Mouse (Mus musculus): ENCODE measurements around the gene Zfp592. TPM values are rescaled to one million over a fixed set of nuclear protein-coding genes. Genes with fewer than 3 reads are reported as not detected.

Gene Zfp592
- polyA plus RNA-seq, 1 experiment from 2014 or later = 10.2 TPM

- Histone ChIP-seq H3K4me2 (ENCODE audit: low read length) (no peak overlapping the region), H3K27me3 (ENCODE audit: control insufficient read depth, insufficient read depth, low read length) (no peaks in the 10 kb centered on the region), H3K9ac (replicated peaks; ENCODE audit: low read length) (no peak overlapping the region), H3K36me3 (ENCODE audit: control insufficient read depth, insufficient read depth, low read length) (no peaks in the 10 kb centered on the region), H3K4me3 (replicated peaks; ENCODE audit: low read depth, low read length) (no peak overlapping the region), H3K27ac (replicated peaks; ENCODE audit: low read depth, low read length) (no peak overlapping the region), H3K9me3 (ENCODE audit: control insufficient read depth, low read length) (no peaks in the 10 kb centered on the region), H3K4me1 (ENCODE audit: control insufficient read depth, insufficient read depth, low read length) (peaks cover 21% of the 10 kb centered on the region)
- DNase-seq = no peak
- WGBS = 96% methylated on average over 6 of the region's 6 CpGs
- no peak for ATAC-seq (ENCODE audit: low FRiP score, low TSS enrichment)
These were observed 3.2 kb upstream of the Zfp592 start for GRCm38 (mm10) chr7:80990276-80990675.

- peak overlapping the region; percentile 89; the same call in 1 of the 2 replicates for H3K4me2 ChIP-seq (ENCODE audit: low read length)
- ATAC-seq (ENCODE audit: low FRiP score, low TSS enrichment) (no peak), DNase-seq (no peak)
- 90% methylated on average over 5 of the region's 5 CpGs for WGBS
- H3K4me3 ChIP-seq (replicated peaks; ENCODE audit: low read depth, low read length) = no peak overlapping the region
- no peaks in the 10 kb centered on the region for H3K9me3 ChIP-seq (ENCODE audit: control insufficient read depth, low read length)
- H3K27me3 ChIP-seq (ENCODE audit: control insufficient read depth, insufficient read depth, low read length) = no peaks in the 10 kb centered on the region
- H3K4me1 ChIP-seq (ENCODE audit: control insufficient read depth, insufficient read depth, low read length) = peaks cover 27% of the 10 kb centered on the region
- no peak overlapping the region for H3K27ac ChIP-seq (replicated peaks; ENCODE audit: low read depth, low read length)
- H3K9ac ChIP-seq (replicated peaks; ENCODE audit: low read length) = peak overlapping the region; percentile 97; the same call in 1 of the 2 replicates
- H3K36me3 ChIP-seq (ENCODE audit: control insufficient read depth, insufficient read depth, low read length) = no peaks in the 10 kb centered on the region
These were observed 1.9 kb upstream of the Zfp592 start for GRCm38 (mm10) chr7:80991589-80991988.

- 76% methylated on average over 6 of the region's 6 CpGs for WGBS
- Histone ChIP-seq H3K36me3 (ENCODE audit: control insufficient read depth, insufficient read depth, low read length) (no peaks in the 10 kb centered on the region), H3K9me3 (ENCODE audit: control insufficient read depth, low read length) (no peaks in the 10 kb centered on the region), H3K4me2 (ENCODE audit: low read length) (peak overlapping the region; percentile 89), H3K4me1 (ENCODE audit: control insufficient read depth, insufficient read depth, low read length) (peaks cover 27% of the 10 kb centered on the region), H3K9ac (replicated peaks; ENCODE audit: low read length) (peak overlapping the region; percentile 97), H3K27me3 (ENCODE audit: control insufficient read depth, insufficient read depth, low read length) (no peaks in the 10 kb centered on the region), H3K27ac (replicated peaks; ENCODE audit: low read depth, low read length) (peak overlapping the region; percentile 97; the same call in 1 of the 2 replicates), H3K4me3 (replicated peaks; ENCODE audit: low read depth, low read length) (peak overlapping the region; percentile 92)
- DNase-seq (no peak), ATAC-seq (ENCODE audit: low FRiP score, low TSS enrichment) (no peak)
These were observed 1.4 kb upstream of the Zfp592 start for GRCm38 (mm10) chr7:80992063-80992462.

GRCm38 (mm10) chr7:80992631-80992979 lies 876 bp upstream of the Zfp592 start:
- Histone ChIP-seq H3K9me3 (ENCODE audit: control insufficient read depth, low read length) (no peaks in the 10 kb centered on the region), H3K9ac (replicated peaks; ENCODE audit: low read length) (peak overlapping the region; percentile 97), H3K27me3 (ENCODE audit: control insufficient read depth, insufficient read depth, low read length) (no peaks in the 10 kb centered on the region), H3K27ac (replicated peaks; ENCODE audit: low read depth, low read length) (peak overlapping the region; percentile 97), H3K36me3 (ENCODE audit: control insufficient read depth, insufficient read depth, low read length) (no peaks in the 10 kb centered on the region), H3K4me2 (ENCODE audit: low read length) (peak overlapping the region; percentile 89), H3K4me3 (replicated peaks; ENCODE audit: low read depth, low read length) (peak overlapping the region; percentile 92), H3K4me1 (ENCODE audit: control insufficient read depth, insufficient read depth, low read length) (peaks cover 27% of the 10 kb centered on the region)
- no peak for DNase-seq
- 4% methylated on average over 12 of the region's 12 CpGs for WGBS
- ATAC-seq (ENCODE audit: low FRiP score, low TSS enrichment) = no peak

- peak; percentile 87 for ATAC-seq (ENCODE audit: low FRiP score, low TSS enrichment)
- H3K4me2 ChIP-seq (ENCODE audit: low read length) = peak overlapping the region; percentile 89
- peaks cover 27% of the 10 kb centered on the region for H3K4me1 ChIP-seq (ENCODE audit: control insufficient read depth, insufficient read depth, low read length)
- no peaks in the 10 kb centered on the region for H3K36me3 ChIP-seq (ENCODE audit: control insufficient read depth, insufficient read depth, low read length)
- H3K27me3 ChIP-seq (ENCODE audit: control insufficient read depth, insufficient read depth, low read length) = no peaks in the 10 kb centered on the region
- under 1% methylated on average over 52 of the region's 58 CpGs for WGBS
- H3K9ac ChIP-seq (replicated peaks; ENCODE audit: low read length) = peak overlapping the region; percentile 97
- DNase-seq = peak; percentile 80
- H3K4me3 ChIP-seq (replicated peaks; ENCODE audit: low read depth, low read length) = peak overlapping the region; percentile 92
- H3K27ac ChIP-seq (replicated peaks; ENCODE audit: low read depth, low read length) = peak overlapping the region; percentile 97
- H3K9me3 ChIP-seq (ENCODE audit: control insufficient read depth, low read length) = no peaks in the 10 kb centered on the region
These were observed 567 bp downstream of the Zfp592 start for GRCm38 (mm10) chr7:80993834-80994662.

GRCm38 (mm10) chr7:80994663-80995005 lies 1.2 kb downstream of the Zfp592 start:
- H3K4me3 ChIP-seq (replicated peaks; ENCODE audit: low read depth, low read length) = peak overlapping the region; percentile 92
- H3K4me1 ChIP-seq (ENCODE audit: control insufficient read depth, insufficient read depth, low read length) = peaks cover 27% of the 10 kb centered on the region
- H3K27ac ChIP-seq (replicated peaks; ENCODE audit: low read depth, low read length) = no peak overlapping the region
- ATAC-seq (ENCODE audit: low FRiP score, low TSS enrichment) = no peak
- H3K9me3 ChIP-seq (ENCODE audit: control insufficient read depth, low read length) = no peaks in the 10 kb centered on the region
- DNase-seq = no peak
- peak overlapping the region; percentile 89 for H3K4me2 ChIP-seq (ENCODE audit: low read length)
- peak overlapping the region; percentile 97 for H3K9ac ChIP-seq (replicated peaks; ENCODE audit: low read length)
- no peaks in the 10 kb centered on the region for H3K27me3 ChIP-seq (ENCODE audit: control insufficient read depth, insufficient read depth, low read length)
- 39% methylated on average over 6 of the region's 6 CpGs for WGBS
- no peaks in the 10 kb centered on the region for H3K36me3 ChIP-seq (ENCODE audit: control insufficient read depth, insufficient read depth, low read length)

- Histone ChIP-seq H3K9me3 (ENCODE audit: control insufficient read depth, low read length) (no peaks in the 10 kb centered on the region), H3K27me3 (ENCODE audit: control insufficient read depth, insufficient read depth, low read length) (no peaks in the 10 kb centered on the region), H3K4me3 (replicated peaks; ENCODE audit: low read depth, low read length) (no peak overlapping the region), H3K27ac (replicated peaks; ENCODE audit: low read depth, low read length) (no peak overlapping the region), H3K36me3 (ENCODE audit: control insufficient read depth, insufficient read depth, low read length) (no peaks in the 10 kb centered on the region), H3K4me1 (ENCODE audit: control insufficient read depth, insufficient read depth, low read length) (peaks cover 27% of the 10 kb centered on the region), H3K4me2 (ENCODE audit: low read length) (peak overlapping the region; percentile 89; the same call in 1 of the 2 replicates), H3K9ac (replicated peaks; ENCODE audit: low read length) (no peak overlapping the region)
- no peak for ATAC-seq (ENCODE audit: low FRiP score, low TSS enrichment)
- DNase-seq = no peak
- WGBS = 67% methylated on average over 3 of the region's 3 CpGs
These were observed 2.0 kb downstream of the Zfp592 start for GRCm38 (mm10) chr7:80995266-80996146.

- Histone ChIP-seq H3K36me3 (ENCODE audit: control insufficient read depth, insufficient read depth, low read length) (no peaks in the 10 kb centered on the region), H3K27me3 (ENCODE audit: control insufficient read depth, insufficient read depth, low read length) (no peaks in the 10 kb centered on the region), H3K27ac (replicated peaks; ENCODE audit: low read depth, low read length) (no peak overlapping the region), H3K9ac (replicated peaks; ENCODE audit: low read length) (no peak overlapping the region), H3K4me3 (replicated peaks; ENCODE audit: low read depth, low read length) (no peak overlapping the region), H3K4me1 (ENCODE audit: control insufficient read depth, insufficient read depth, low read length) (peaks cover 17% of the 10 kb centered on the region), H3K4me2 (ENCODE audit: low read length) (no peak overlapping the region), H3K9me3 (ENCODE audit: control insufficient read depth, low read length) (no peaks in the 10 kb centered on the region)
- 73% methylated on average over 6 of the region's 6 CpGs for WGBS
- DNase-seq (no peak), ATAC-seq (ENCODE audit: low FRiP score, low TSS enrichment) (no peak)
These were observed 4.3 kb downstream of the Zfp592 start for GRCm38 (mm10) chr7:80997776-80998175.

Data from midbrain, embryonic 14.5 days (tissue).